Mouse (Mus musculus) lung, adult 18-20 months (tissue): ENCODE data around the gene Cd200.
A peak's percentile ranks its signal among the peaks of the same experiment; 100 is the strongest.
"Not testable (repeated sequence)": the region's sequence is repeated elsewhere in the genome, so short reads cannot be mapped to it uniquely, and the experiment has no call there.

Experiments
- DNase-seq, 2 experiments: peaks; one replicate each; pipeline ENCODE4 v3.0.0; 2022; ENCODE audit warnings: mixed read lengths in 2 of 2

The Cd200 gene

GRCm38 (mm10) chr16:45408425-45409063, at the start of gene Cd200:
Gene Cd200, minus strand, starts transcription at chr16:45409053.
- DNase-seq = peak; percentile 64 to 70

GRCm38 (mm10) chr16:45454762-45455161, 45.9 kb upstream of the Cd200 start:
- no peak for DNase-seq

GRCm38 (mm10) chr16:45437230-45437739, 28.4 kb upstream of the Cd200 start:
- DNase-seq = no peak

GRCm38 (mm10) chr16:45435591-45435990, 26.7 kb upstream of the Cd200 start:
- DNase-seq = no peak

GRCm38 (mm10) chr16:45427651-45428050, 18.8 kb upstream of the Cd200 start:
- no peak for DNase-seq

GRCm38 (mm10) chr16:45413497-45413896, 4.6 kb upstream of the Cd200 start:
- DNase-seq = peak in 1 of 2 experiments; percentile 29

- DNase-seq = not testable (repeated sequence)
Measured at GRCm38 (mm10) chr16:45409064-45409446, 202 bp upstream of the Cd200 start.

GRCm38 (mm10) chr16:45407645-45408400, 1.0 kb downstream of the Cd200 start:
- DNase-seq = no peak

- DNase-seq = peak; percentile 43 to 59
Measured at GRCm38 (mm10) chr16:45407091-45407490, 1.8 kb downstream of the Cd200 start.

- no peak for DNase-seq
Measured at GRCm38 (mm10) chr16:45402951-45403350, 5.9 kb downstream of the Cd200 start.

- DNase-seq = peak; percentile 17 to 38
Measured at GRCm38 (mm10) chr16:45402036-45402435, 6.8 kb downstream of the Cd200 start.

GRCm38 (mm10) chr16:45399947-45400555, 8.8 kb downstream of the Cd200 start:
- DNase-seq = peak; percentile 60 to 71

GRCm38 (mm10) chr16:45399411-45399810, 9.4 kb downstream of the Cd200 start:
- DNase-seq = no peak

GRCm38 (mm10) chr16:45397440-45397839, 11.4 kb downstream of the Cd200 start:
- DNase-seq = no peak

GRCm38 (mm10) chr16:45392246-45392645, 16.6 kb downstream of the Cd200 start:
- no peak for DNase-seq

- DNase-seq = no peak
Measured at GRCm38 (mm10) chr16:45391680-45392079, 17.2 kb downstream of the Cd200 start.

- DNase-seq = no peak
Measured at GRCm38 (mm10) chr16:45390286-45390956, 18.4 kb downstream of the Cd200 start.

GRCm38 (mm10) chr16:45389833-45390232, 19.0 kb downstream of the Cd200 start:
- no peak for DNase-seq

GRCm38 (mm10) chr16:45389041-45389440, 19.8 kb downstream of the Cd200 start:
- DNase-seq = no peak

- DNase-seq = no peak
Measured at GRCm38 (mm10) chr16:45381811-45382210, 27.0 kb downstream of the Cd200 start.

GRCm38 (mm10) chr16:45378959-45379358, 29.9 kb downstream of the Cd200 start:
- no peak for DNase-seq

- DNase-seq = peak; percentile 52 to 77
Measured at GRCm38 (mm10) chr16:45378147-45378943, 30.5 kb downstream of the Cd200 start.
